Mouse (Mus musculus): Measurements from ENCODE around the gene Abcc10.

- no peak for TF ChIP-seq GATA1 (IDR thresholded peaks at IDR 0.05; ENCODE audit: borderline replicate concordance, low read length)
- TF ChIP-seq FLI1 (IDR thresholded peaks at IDR 0.05; ENCODE audit: low read length), result no peak
These were observed 60.6 kb downstream of the Abcc10 start for GRCm38 (mm10) chr17:46267511-46267910.

Data from megakaryocyte, embryonic 14.5 days (primary cell).